ENCODE assay signal across 9 mouse cellular contexts in the genomic region with DNA sequence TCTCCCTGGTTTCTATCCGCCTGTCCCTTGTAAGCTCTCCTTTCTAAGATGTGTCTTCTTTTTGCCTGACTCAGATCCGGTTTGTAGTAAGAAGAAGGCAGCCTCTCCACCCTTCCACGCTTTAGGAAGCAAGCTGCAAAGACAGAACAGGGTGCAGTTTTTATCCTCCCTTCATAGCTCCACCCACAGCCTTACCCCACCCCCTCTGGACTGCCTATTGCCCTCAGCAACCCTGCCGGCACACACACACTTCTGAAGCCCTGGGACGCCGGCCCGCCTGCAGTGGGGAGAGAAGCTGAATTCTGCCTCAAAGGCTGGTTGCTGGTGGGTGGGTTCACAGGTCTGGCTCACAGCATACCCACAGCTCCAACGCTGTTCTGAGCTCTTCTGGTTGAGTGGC. TPM values are rescaled to one million over a fixed set of nuclear protein-coding genes. Genes with fewer than 3 reads are reported as not detected.
A peak's percentile ranks its signal among the peaks of the same experiment; 100 is the strongest.
DNase-seq lines count a peak whose midpoint lies in the region; ATAC-seq and TF ChIP-seq lines count a peak whose summit lies in the region.
"Had no signal": no experiment of that assay in that cellular context is flagged by ENCODE, and none has a peak within 500 bp of the region (broad histone marks: within the 10 kb centered on the region; RNA-seq: fewer than 3 reads in every experiment).

No protein-coding gene starts in this region.

- WGBS in midbrain, embryonic 10.5 days, result 2% methylated on average over 8 of the region's 8 CpGs
- WGBS in midbrain, embryonic 11.5 days, result 2% methylated on average over 8 of the region's 8 CpGs

- peaks cover 19% of the 10 kb centered on the region for H3K4me1 ChIP-seq in midbrain, embryonic 10.5 days
- H3K4me1 ChIP-seq in midbrain, embryonic 11.5 days (ENCODE audit: control insufficient read depth, insufficient read depth, low read length), result peaks cover 5% of the 10 kb centered on the region
- H3K4me1 ChIP-seq: limb, embryonic 13.5 days had no signal

- intact Hi-C loops in gastrocnemius, adult 2 months (cut with DNase I), result no loop called here

- DNase-seq in gastrocnemius, adult 2 months, result peak; percentile 31
- no peak for DNase-seq in gastrocnemius, postnatal 4 days (ENCODE audit: low spot score in 2 of 2)
- no peak for DNase-seq in midbrain, embryonic 10.5 days (ENCODE audit: low spot score)
- DNase-seq in midbrain, embryonic 11.5 days (ENCODE audit: low spot score, missing footprints), result no peak
- peak; percentile 29 for DNase-seq in NIH3T3 (ENCODE audit: low read depth)
- no peak for DNase-seq in heart, adult 11 months
- no peak for DNase-seq in cerebellum, postnatal 14 days

- no peaks in the 10 kb centered on the region for H3K36me3 ChIP-seq in midbrain, embryonic 10.5 days
- no peaks in the 10 kb centered on the region for H3K36me3 ChIP-seq in midbrain, embryonic 11.5 days (ENCODE audit: control insufficient read depth, insufficient read depth, low read length)
- H3K36me3 ChIP-seq: limb, embryonic 13.5 days had no signal

- no peak for TF ChIP-seq CTCF in gastrocnemius, adult 2 months (IDR thresholded peaks at IDR 0.05)

- no peaks in the 10 kb centered on the region for H3K9me3 ChIP-seq in midbrain, embryonic 10.5 days (replicated peaks)
- H3K9me3 ChIP-seq in midbrain, embryonic 11.5 days (ENCODE audit: control insufficient read depth, low read length), result no peaks in the 10 kb centered on the region
- H3K9me3 ChIP-seq: limb, embryonic 13.5 days had no signal

- no peak overlapping the region for H3K27ac ChIP-seq in gastrocnemius, adult 2 months
- H3K27ac ChIP-seq in midbrain, embryonic 10.5 days (replicated peaks), result no peak overlapping the region
- H3K27ac ChIP-seq in midbrain, embryonic 11.5 days (ENCODE audit: low read depth, low read length), result no peak overlapping the region
- H3K27ac ChIP-seq: limb, embryonic 13.5 days had no signal

- no peak for ATAC-seq in midbrain, embryonic 11.5 days (ENCODE audit: low FRiP score)
- peak; percentile 72 for ATAC-seq in megakaryocyte-erythroid progenitor cell, adult 5-6 weeks (replicated peaks; ENCODE audit: low FRiP score, low TSS enrichment, poor library complexity, severe bottlenecking)

- no peak overlapping the region for H3K4me2 ChIP-seq in midbrain, embryonic 11.5 days
- H3K4me2 ChIP-seq: limb, embryonic 13.5 days had no signal

- H3K9ac ChIP-seq in midbrain, embryonic 11.5 days (ENCODE audit: low read length), result no peak overlapping the region
- H3K9ac ChIP-seq: limb, embryonic 13.5 days had no signal

- peaks cover 54% of the 10 kb centered on the region for H3K27me3 ChIP-seq in midbrain, embryonic 10.5 days (ENCODE audit: low read depth, poor library complexity, severe bottlenecking)
- H3K27me3 ChIP-seq in midbrain, embryonic 11.5 days (ENCODE audit: control insufficient read depth, insufficient read depth, low read length), result peaks cover 23% of the 10 kb centered on the region

- H3K4me3 ChIP-seq in gastrocnemius, adult 2 months, result no peak overlapping the region
- peak overlapping the region; percentile 20 for H3K4me3 ChIP-seq in midbrain, embryonic 10.5 days
- no peak overlapping the region for H3K4me3 ChIP-seq in midbrain, embryonic 11.5 days (ENCODE audit: low read depth, low read length)
- H3K4me3 ChIP-seq: limb, embryonic 13.5 days had no signal

RNA-seq across cellular contexts. Expression of a gene that starts 6.1 kb away (rescaled TPM):
- total RNA-seq in gastrocnemius, adult 2 months (2021), result not detected
- total RNA-seq in gastrocnemius, postnatal 4 days (2021), result under 1 TPM; 0.08 to 0.17 TPM
- polyA plus RNA-seq in midbrain, embryonic 10.5 days (2016; fragmentation: Nextera tagmentation; extraction: Ambion mirVana), result 0.23 and 0.29 TPM in 2 replicates
- 0.77 and 0.79 TPM in 2 replicates for polyA plus RNA-seq in midbrain, embryonic 11.5 days (2014; fragmentation: Nextera tagmentation; extraction: Ambion mirVana)
- total RNA-seq in megakaryocyte-erythroid progenitor cell, adult 5-6 weeks (2014; fragmentation: Nextera tagmentation), result 21.1 and 23.4 TPM in 2 replicates
- 30.0 and 43.5 TPM in 2 replicates for total RNA-seq in megakaryocyte-erythroid progenitor cell, adult 5-6 weeks (2017)

RNA-seq across cellular contexts. Expression of a gene that starts 32.7 kb away (rescaled TPM):
- total RNA-seq in gastrocnemius, adult 2 months (2021), result 10 to 100 TPM; 35.8 to 40.5 TPM
- total RNA-seq in gastrocnemius, postnatal 4 days (2021), result 10 to 100 TPM; 46.5 to 58.0 TPM
- 62.2 and 68.4 TPM in 2 replicates for polyA plus RNA-seq in midbrain, embryonic 10.5 days (2016; fragmentation: Nextera tagmentation; extraction: Ambion mirVana)
- polyA plus RNA-seq in midbrain, embryonic 11.5 days (2014; fragmentation: Nextera tagmentation; extraction: Ambion mirVana), result 59.5 and 61.6 TPM in 2 replicates
- 136 and 160 TPM in 2 replicates for total RNA-seq in megakaryocyte-erythroid progenitor cell, adult 5-6 weeks (2014; fragmentation: Nextera tagmentation)
- 116 and 165 TPM in 2 replicates for total RNA-seq in megakaryocyte-erythroid progenitor cell, adult 5-6 weeks (2017)

RNA-seq across cellular contexts. Expression of a gene that starts 58.8 kb away (rescaled TPM):
- total RNA-seq in gastrocnemius, adult 2 months (2021), result 10 to 100 TPM; 15.5 to 16.7 TPM
- total RNA-seq in gastrocnemius, postnatal 4 days (2021), result 10 to 100 TPM; 18.2 to 19.6 TPM
- 54.9 and 57.9 TPM in 2 replicates for polyA plus RNA-seq in midbrain, embryonic 10.5 days (2016; fragmentation: Nextera tagmentation; extraction: Ambion mirVana)
- polyA plus RNA-seq in midbrain, embryonic 11.5 days (2014; fragmentation: Nextera tagmentation; extraction: Ambion mirVana), result 61.2 and 65.5 TPM in 2 replicates
- 38.3 and 51.3 TPM in 2 replicates for total RNA-seq in megakaryocyte-erythroid progenitor cell, adult 5-6 weeks (2014; fragmentation: Nextera tagmentation)
- total RNA-seq in megakaryocyte-erythroid progenitor cell, adult 5-6 weeks (2017), result 66.9 and 68.5 TPM in 2 replicates

Comparison
In these comparisons a context has a peak if more than half of its experiments do, and no peak if none do; other contexts are left out.
1. DNase-seq: peak in gastrocnemius, adult 2 months (single experiment) and NIH3T3 (single experiment); none in gastrocnemius, postnatal 4 days (0 of 2), midbrain, embryonic 10.5 days (single experiment), midbrain, embryonic 11.5 days (single experiment), heart, adult 11 months (single experiment) and cerebellum, postnatal 14 days (0 of 2).
2. RNA of a gene that starts 6.1 kb away (total RNA-seq): 21.1 to 43.5 TPM in megakaryocyte-erythroid progenitor cell, adult 5-6 weeks; 0.08 to 0.17 TPM in gastrocnemius, postnatal 4 days and not detected in gastrocnemius, adult 2 months; every median in the first group is over 10 times any median in the second.